Mouse (Mus musculus) thymus, adult 2 months (tissue): ENCODE data around the gene Tssk4.

Source experiments
- CTCF ChIP-seq: fragments of 200-500 bp; IDR thresholded peaks from 2 replicates; pipeline ENCODE4 v1.5.1; 2012; ENCODE audit warnings: mild to moderate bottlenecking, control low read depth, low read length, moderate library complexity, borderline replicate concordance; ENCODE audit not compliant: control insufficient read depth, poor library complexity, insufficient read depth; ENCODE audit errors: extremely low read depth
- POLR2A ChIP-seq: fragments of 200-500 bp; IDR thresholded peaks from 2 replicates; pipeline ENCODE4 v1.6.1; 2012; ENCODE audit warnings: mild to moderate bottlenecking, low read length, control low read depth, moderate library complexity; ENCODE audit not compliant: control insufficient read depth, poor library complexity, insufficient read depth; ENCODE audit errors: extremely low read depth

- TF ChIP-seq POLR2A (no peak), CTCF (no peak)
Observed at GRCm38 (mm10) chr14:55603271-55603632, 46.7 kb upstream of the Tssk4 start, which contains the start of gene Irf9.
